Mouse (Mus musculus): Measurements from ENCODE around the gene Ptges3.

DNA sequence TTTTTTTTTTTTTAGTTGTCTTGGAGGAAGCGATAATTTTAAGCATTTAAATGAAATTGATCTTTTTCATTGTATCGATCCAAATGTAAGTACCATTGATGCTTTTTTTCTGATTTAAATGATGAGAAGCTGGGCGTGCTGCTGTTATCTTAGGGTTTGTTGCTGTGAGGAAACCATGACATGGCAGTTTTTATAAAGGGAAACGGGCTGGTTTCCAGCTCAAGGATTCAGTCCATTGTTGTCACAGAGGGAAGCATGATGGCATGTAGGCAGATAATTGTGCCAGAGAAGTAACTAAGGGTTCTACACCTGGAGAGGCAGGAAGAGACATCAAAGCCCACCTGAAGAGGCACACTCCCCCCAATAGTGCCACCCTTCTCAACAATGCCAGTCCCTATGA, 10.4 kb downstream of the Ptges3 start:
- TF ChIP-seq CTCF (IDR thresholded peaks at IDR 0.05; ENCODE audit: insufficient read depth, low read depth, low read length) (no peak), POLR2A (IDR thresholded peaks at IDR 0.05; ENCODE audit: insufficient read depth, low read depth, low read length) (no peak)
